Mouse (Mus musculus) liver, adult 2 months (tissue): ENCODE data around the gene Ube2l3. TPM values are rescaled to one million over a fixed set of nuclear protein-coding genes. Genes with fewer than 3 reads are reported as not detected.
"Not testable (repeated sequence)": the region's sequence is repeated elsewhere in the genome, so short reads cannot be mapped to it uniquely, and the experiment has no call there.

Source experiments
- DNase-seq: peaks from one replicate; pipeline ENCODE4 v3.0.0-alpha.2; 2011; ENCODE audit warnings: low read depth, low spot score; ENCODE audit errors: extremely low read depth
- H3K27ac ChIP-seq: fragments of 200-500 bp; replicated peaks from 2 replicates; pipeline ENCODE4 v1.5.1; 2012; ENCODE audit warnings: low read depth, mild to moderate bottlenecking, control low read depth, inconsistent platforms, low read length; ENCODE audit not compliant: insufficient read depth
- H3K27me3 ChIP-seq: fragments of 200-500 bp; 2 replicates; pipeline ENCODE4 v1.6.1; 2012; ENCODE audit warnings: mild to moderate bottlenecking, moderate library complexity, low read length, inconsistent platforms; ENCODE audit not compliant: control insufficient read depth, insufficient read depth
- H3K36me3 ChIP-seq: fragments of 200-500 bp; 2 replicates; pipeline ENCODE4 v1.6.1; 2012; ENCODE audit warnings: low read length, inconsistent platforms; ENCODE audit not compliant: control insufficient read depth, insufficient read depth
- H3K4me1 ChIP-seq: fragments of 200-500 bp; 2 replicates; pipeline ENCODE4 v1.6.1; 2011; ENCODE audit warnings: low read length; ENCODE audit not compliant: control insufficient read depth, insufficient read depth
- H3K4me3 ChIP-seq: fragments of 200-500 bp; 2 replicates; pipeline ENCODE4 v1.5.1; 2011; ENCODE audit warnings: low read depth, mild to moderate bottlenecking, control low read depth, low read length, moderate library complexity; ENCODE audit not compliant: insufficient read depth
- H3K79me2 ChIP-seq: fragments of 200-500 bp; 2 replicates; pipeline ENCODE4 v1.6.1; 2012; ENCODE audit warnings: inconsistent platforms, mild to moderate bottlenecking, low read length, moderate library complexity; ENCODE audit not compliant: control insufficient read depth, insufficient read depth
- H3K9ac ChIP-seq: fragments of 200-500 bp; 2 replicates; pipeline ENCODE4 v1.6.1; 2012; ENCODE audit warnings: low read depth, mild to moderate bottlenecking, control low read depth, inconsistent platforms, low read length
- CTCF ChIP-seq: fragments of 200-500 bp; IDR thresholded peaks from 2 replicates; pipeline ENCODE4 v1.5.1; 2011; ENCODE audit warnings: low read depth, low read length, control low read depth
- POLR2A ChIP-seq: fragments of 200-500 bp; IDR thresholded peaks from 2 replicates; pipeline ENCODE4 v1.6.1; 2011; ENCODE audit warnings: low read length, control low read depth; ENCODE audit not compliant: insufficient read depth; ENCODE audit errors: extremely low read depth
- WGBS: fragments of 180-500 bp; shearing (Covaris S2); methylation state at CpG from one replicate; pipeline ENCODE4 v1.1.7; 2018; 5-methylcytosine and 5-hydroxymethylcytosine counted together
- polyA plus RNA-seq: library from polyadenylated mRNA; depleted of rRNA; stranded (reverse); fragments of >200 nt; gene quantifications from 2 replicates; pipeline ENCODE4 v1.2.3, GENCODE M21; 2012
- total RNA-seq: library from RNA; depleted of rRNA; stranded (reverse); fragments of >200 nt; gene quantifications from 2 replicates; pipeline ENCODE4 v1.2.3, GENCODE M21; 2014

The Ube2l3 gene
- total and polyA plus RNA-seq, 2 experiments, result 33.8 to 45.7 TPM

DNA sequence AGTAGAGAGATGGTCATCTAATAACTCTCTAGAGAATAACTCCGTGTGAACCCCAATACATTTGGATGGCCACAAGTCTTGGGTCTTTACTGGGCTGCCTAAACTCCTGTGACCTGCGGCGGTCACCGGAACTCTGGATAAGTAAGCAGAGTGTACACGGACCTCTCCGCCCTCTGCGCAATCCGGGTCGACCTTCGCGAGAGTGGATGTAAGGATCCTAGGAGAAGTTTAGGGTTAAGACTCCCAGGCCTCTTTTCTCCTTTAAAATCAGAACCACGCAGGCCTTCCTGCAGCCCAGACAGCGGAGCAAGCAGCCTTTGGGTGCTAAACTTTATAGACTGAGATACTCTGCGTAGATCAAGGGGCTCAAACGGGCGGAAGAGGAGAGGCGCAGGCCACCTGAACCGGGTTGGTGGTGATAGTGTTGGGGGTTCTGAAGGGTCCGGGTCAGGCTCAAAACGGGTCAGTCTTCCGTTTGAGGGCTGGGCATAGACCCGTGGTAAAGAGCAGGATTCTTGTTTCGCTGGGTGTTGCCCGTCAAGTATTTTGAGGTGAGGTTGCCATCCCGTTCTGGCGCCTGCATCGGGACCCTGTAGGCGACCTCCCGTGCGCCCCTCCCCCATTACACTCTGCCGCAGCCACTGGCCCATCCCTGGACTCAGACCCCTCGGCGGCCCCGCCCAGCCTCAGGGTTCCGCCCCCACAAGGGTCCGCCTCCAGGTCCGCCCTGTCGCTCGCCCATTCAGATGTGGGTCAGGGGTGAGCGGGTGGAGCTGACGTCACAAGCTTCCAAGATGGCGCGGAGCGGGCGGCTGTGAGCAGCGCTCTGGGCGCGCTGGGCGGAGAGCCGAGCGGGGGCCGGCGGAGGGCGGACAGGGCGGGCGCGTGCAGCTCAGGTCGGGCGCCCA, 30.6 kb upstream of the Ube2l3 start, which contains the start of gene Hic2:
Gene Hic2 (plus strand): TSS at position 779 of the 908 bp plus-strand sequence.
- WGBS, result 3% methylated on average over 59 of the region's 59 CpGs
- peak; percentile 81 for DNase-seq

DNA sequence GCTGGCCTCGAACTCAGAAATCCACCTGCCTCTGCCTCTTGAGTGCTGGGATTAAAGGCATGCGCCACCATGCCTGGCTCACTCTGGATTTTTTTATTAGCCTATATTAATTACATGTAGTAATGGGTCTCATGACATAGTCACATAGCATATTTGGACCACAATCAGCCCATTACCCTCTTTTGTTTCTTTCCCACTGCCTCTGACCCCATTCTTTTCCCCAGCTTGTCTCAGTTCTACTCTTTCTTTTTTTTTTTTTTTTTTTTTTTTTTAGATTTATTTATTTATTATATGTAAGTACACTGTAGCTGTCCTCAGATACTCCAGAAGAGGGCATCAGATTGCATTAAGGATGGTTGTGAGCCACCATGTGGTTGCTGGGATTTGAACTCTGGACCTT, 29.1 kb upstream of the Ube2l3 start:
- H3K4me3 ChIP-seq, DNase-seq, H3K27me3 ChIP-seq, H3K27ac ChIP-seq, H3K9ac ChIP-seq, H3K79me2 ChIP-seq, H3K36me3 ChIP-seq: not testable (repeated sequence)
- H3K4me1 ChIP-seq, result peaks cover 15% of the 10 kb centered on the region
- WGBS, result 97% methylated on average over 2 of the region's 2 CpGs

More for the DNA sequence above, 30.6 kb upstream of the Ube2l3 start, which contains the start of gene Hic2:
- peaks cover 13% of the 10 kb centered on the region for H3K79me2 ChIP-seq
- H3K4me1 ChIP-seq, result peaks cover 15% of the 10 kb centered on the region
- no peaks in the 10 kb centered on the region for H3K36me3 ChIP-seq
- peak within 1 kb of the TSS; percentile 96 for H3K9ac ChIP-seq
- no peak for TF ChIP-seq CTCF
- TF ChIP-seq POLR2A, result 0 out of 2 replicates have a peak, but pooled peaks have one; percentile 57
- H3K27me3 ChIP-seq, result no peaks in the 10 kb centered on the region
- peak within 1 kb of the TSS; percentile 88 for H3K4me3 ChIP-seq
- peak within 1 kb of the TSS; percentile 72 for H3K27ac ChIP-seq

DNA sequence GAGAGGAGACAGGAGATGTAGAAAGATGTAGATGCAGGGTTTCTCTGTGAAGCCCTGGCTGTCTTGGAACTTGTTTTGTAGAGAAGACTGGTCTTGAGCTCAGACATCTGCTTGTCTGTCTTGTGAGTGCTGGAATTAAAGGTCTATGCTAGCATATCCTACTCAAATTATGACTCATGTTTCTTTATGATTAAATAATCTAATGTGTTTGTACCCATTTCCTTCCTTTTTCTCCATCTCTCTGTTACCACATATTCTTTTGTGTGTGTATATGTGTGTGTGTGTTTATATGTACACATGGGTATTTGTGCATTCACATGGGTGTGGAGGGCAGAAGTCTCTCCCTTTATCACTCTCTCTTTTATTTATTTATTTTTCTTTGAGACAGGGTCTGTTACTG, 24.0 kb upstream of the Ube2l3 start:
- Histone ChIP-seq H3K4me1 (no peaks in the 10 kb centered on the region), H3K79me2 (no peaks in the 10 kb centered on the region), H3K36me3 (no peaks in the 10 kb centered on the region), H3K4me3 (no peak overlapping the region), H3K9ac (no peak overlapping the region), H3K27ac (no peak overlapping the region), H3K27me3 (no peaks in the 10 kb centered on the region)
- DNase-seq, result no peak
- TF ChIP-seq POLR2A (no peak), CTCF (no peak)

DNA sequence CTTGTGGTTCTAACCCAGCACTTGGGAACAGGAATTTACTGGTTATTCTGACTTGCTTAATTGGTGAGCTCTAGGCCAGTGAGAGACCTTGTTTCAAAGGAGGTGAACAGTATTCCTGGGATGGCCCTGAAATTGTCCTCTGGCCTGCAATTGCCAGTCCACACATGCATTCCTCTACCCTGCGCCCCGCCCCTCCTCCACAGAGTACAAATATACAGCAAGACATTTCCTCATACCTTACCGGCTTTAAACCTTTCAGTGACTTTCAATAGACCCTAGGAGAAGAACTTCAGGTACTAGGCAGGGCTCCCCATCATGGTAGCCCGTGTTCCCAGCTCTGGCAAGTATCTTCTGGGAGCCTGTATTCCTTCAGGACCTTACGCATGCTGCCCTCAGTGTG, 23.1 kb upstream of the Ube2l3 start:
- H3K36me3 ChIP-seq, result no peaks in the 10 kb centered on the region
- H3K4me1 ChIP-seq, result no peaks in the 10 kb centered on the region
- DNase-seq, result no peak
- no peak overlapping the region for H3K9ac ChIP-seq
- H3K27ac ChIP-seq, result no peak overlapping the region
- H3K4me3 ChIP-seq, result no peak overlapping the region
- no peaks in the 10 kb centered on the region for H3K27me3 ChIP-seq
- 90% methylated on average over 5 of the region's 5 CpGs for WGBS
- H3K79me2 ChIP-seq, result no peaks in the 10 kb centered on the region
- TF ChIP-seq POLR2A (no peak), CTCF (no peak)

DNA sequence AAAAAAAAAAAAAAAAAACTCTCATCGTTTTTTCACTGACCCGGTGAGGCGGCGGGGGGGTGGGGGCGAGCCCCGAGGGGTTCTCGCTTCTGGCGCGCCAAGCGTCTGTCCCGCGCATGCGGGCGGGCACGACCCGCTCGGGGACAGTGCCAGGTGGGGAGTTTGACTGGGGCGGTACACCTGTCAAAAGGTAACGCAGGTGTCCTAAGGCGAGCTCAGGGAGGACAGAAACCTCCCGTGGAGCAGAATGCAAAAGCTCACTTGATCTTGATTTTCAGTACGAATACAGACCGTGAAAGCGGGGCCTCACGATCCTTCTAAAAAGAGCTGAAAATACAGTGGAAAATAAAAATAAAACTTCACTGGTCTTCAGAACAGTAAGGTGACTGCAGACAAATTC, 19.7 kb upstream of the Ube2l3 start:
- no peaks in the 10 kb centered on the region for H3K4me1 ChIP-seq
- no peaks in the 10 kb centered on the region for H3K27me3 ChIP-seq
- H3K27ac ChIP-seq, result no peak overlapping the region
- no peaks in the 10 kb centered on the region for H3K79me2 ChIP-seq
- peak; percentile 69 for DNase-seq
- H3K36me3 ChIP-seq, result no peaks in the 10 kb centered on the region
- WGBS, result 30% methylated on average over 25 of the region's 25 CpGs
- H3K9ac ChIP-seq, result no peak overlapping the region
- no peak overlapping the region for H3K4me3 ChIP-seq
- TF ChIP-seq CTCF (no peak), POLR2A (no peak)

DNA sequence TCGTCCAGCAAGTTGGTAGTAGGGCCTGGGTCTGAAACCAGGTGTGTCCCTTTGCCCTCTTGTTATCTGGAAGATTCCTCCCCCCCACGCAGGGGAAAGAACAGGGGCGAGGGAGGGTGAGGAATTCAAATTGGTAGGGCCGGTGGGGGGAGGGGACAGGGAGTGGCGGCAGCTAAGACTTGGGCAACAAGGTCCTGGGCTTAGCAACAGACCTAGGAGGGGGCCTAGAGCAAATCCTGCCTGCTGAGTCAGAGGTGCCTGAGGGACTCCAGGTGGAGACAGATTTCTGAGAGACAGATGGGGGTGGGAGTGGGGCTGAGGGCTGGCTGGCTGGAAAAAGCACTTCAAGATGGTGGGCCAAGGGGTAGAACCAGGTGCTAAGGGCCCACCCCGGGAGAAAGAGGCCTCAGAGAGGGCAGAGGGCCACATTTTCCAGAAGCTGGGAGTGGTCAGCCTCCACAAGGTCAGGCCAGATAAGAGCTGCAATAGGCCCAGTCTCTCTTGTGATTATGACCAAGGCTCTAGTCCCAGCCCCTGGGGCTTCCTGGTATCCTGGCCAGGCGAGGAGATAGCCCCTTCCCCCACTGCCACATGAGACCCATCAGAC, 17.8 kb upstream of the Ube2l3 start:
- Histone ChIP-seq H3K79me2 (no peaks in the 10 kb centered on the region), H3K36me3 (no peaks in the 10 kb centered on the region), H3K9ac (no peak overlapping the region), H3K27me3 (no peaks in the 10 kb centered on the region), H3K27ac (no peak overlapping the region), H3K4me3 (no peak overlapping the region), H3K4me1 (no peaks in the 10 kb centered on the region)
- WGBS, result 55% methylated on average over 7 of the region's 7 CpGs
- TF ChIP-seq POLR2A (no peak), CTCF (no peak)
- no peak for DNase-seq
